In genomic region chr12:99718161-99718560, GRCm38 (mm10) we compare ENCODE assay signal across 29 mouse cellular contexts.
"Had no signal": no experiment of that assay in that cellular context is flagged by ENCODE, and none has a peak within 500 bp of the region (broad histone marks: within the 10 kb centered on the region; RNA-seq: fewer than 3 reads in every experiment).

No protein-coding gene starts in this region.

- H3K9ac ChIP-seq: heart, embryonic 13.5 days; heart, embryonic 15.5 days; hindbrain, embryonic 12.5 days; hindbrain, embryonic 13.5 days; hindbrain, embryonic 14.5 days; hindbrain, embryonic 15.5 days; intestine, embryonic 15.5 days; kidney, embryonic 15.5 days had no signal

- H3K27ac ChIP-seq: heart, embryonic 13.5 days; heart, embryonic 15.5 days; hindbrain, embryonic 10.5 days; hindbrain, embryonic 12.5 days; hindbrain, embryonic 13.5 days; hindbrain, embryonic 14.5 days; hindbrain, embryonic 15.5 days; hindbrain, postnatal 0 days; intestine, embryonic 15.5 days; kidney, embryonic 15.5 days; kidney, postnatal 0 days; layer of hippocampus, adult 2 months; left cerebral cortex, adult 2 months had no signal

- H3K27me3 ChIP-seq: heart, embryonic 13.5 days; heart, embryonic 15.5 days; hindbrain, embryonic 12.5 days; hindbrain, embryonic 13.5 days; hindbrain, embryonic 15.5 days; intestine, embryonic 15.5 days; kidney, embryonic 15.5 days had no signal

- H3K36me3 ChIP-seq: heart, embryonic 13.5 days; heart, embryonic 15.5 days; hindbrain, embryonic 12.5 days; hindbrain, embryonic 13.5 days; hindbrain, embryonic 15.5 days; intestine, embryonic 15.5 days; kidney, embryonic 15.5 days had no signal

- H3K4me3 ChIP-seq: heart, embryonic 13.5 days; heart, embryonic 15.5 days; hindbrain, embryonic 10.5 days; hindbrain, embryonic 12.5 days; hindbrain, embryonic 13.5 days; hindbrain, embryonic 15.5 days; intestine, embryonic 15.5 days; kidney, embryonic 15.5 days; layer of hippocampus, adult 2 months; left cerebral cortex, adult 2 months had no signal

- H3K4me1 ChIP-seq: hindbrain, embryonic 15.5 days had no signal

- DNase-seq: heart, postnatal 10 days; heart, postnatal 14 days; heart, postnatal 36 days; heart, postnatal 4 days; kidney, adult 11 months; kidney, adult 18-20 months; kidney, adult 2 months; kidney, adult 8-10 months; kidney, adult 9 months; kidney, postnatal 10 days; kidney, postnatal 14 days; kidney, postnatal 25 days; kidney, postnatal 36 days; kidney, postnatal 4 days; layer of hippocampus, adult 9-11 months; layer of hippocampus, postnatal 36 days had no signal

- H3K9me3 ChIP-seq: heart, embryonic 13.5 days; heart, embryonic 15.5 days; hindbrain, embryonic 10.5 days; hindbrain, embryonic 12.5 days; hindbrain, embryonic 13.5 days; hindbrain, embryonic 15.5 days; intestine, embryonic 15.5 days; kidney, embryonic 15.5 days had no signal
